Mouse (Mus musculus) adipose tissue, adult 10 weeks (tissue): ENCODE measurements around the gene Abcg5. TPM values are rescaled to one million over a fixed set of nuclear protein-coding genes. Genes with fewer than 3 reads are reported as not detected.

Experiments
- polyA plus RNA-seq: library from polyadenylated mRNA; stranded (reverse); fragments of 350-450 nt; fragmentation: Illumina TruSeq; extraction: RNeasy Lipid Tissue Mini Kit (QIAGEN cat#74804); gene quantifications from one replicate; pipeline ENCODE4 v1.2.3, GENCODE M21; 2014; ENCODE audit warnings: low read depth, low replicate concordance

Gene Abcg5
- polyA plus RNA-seq: 0.78 TPM

DNA sequence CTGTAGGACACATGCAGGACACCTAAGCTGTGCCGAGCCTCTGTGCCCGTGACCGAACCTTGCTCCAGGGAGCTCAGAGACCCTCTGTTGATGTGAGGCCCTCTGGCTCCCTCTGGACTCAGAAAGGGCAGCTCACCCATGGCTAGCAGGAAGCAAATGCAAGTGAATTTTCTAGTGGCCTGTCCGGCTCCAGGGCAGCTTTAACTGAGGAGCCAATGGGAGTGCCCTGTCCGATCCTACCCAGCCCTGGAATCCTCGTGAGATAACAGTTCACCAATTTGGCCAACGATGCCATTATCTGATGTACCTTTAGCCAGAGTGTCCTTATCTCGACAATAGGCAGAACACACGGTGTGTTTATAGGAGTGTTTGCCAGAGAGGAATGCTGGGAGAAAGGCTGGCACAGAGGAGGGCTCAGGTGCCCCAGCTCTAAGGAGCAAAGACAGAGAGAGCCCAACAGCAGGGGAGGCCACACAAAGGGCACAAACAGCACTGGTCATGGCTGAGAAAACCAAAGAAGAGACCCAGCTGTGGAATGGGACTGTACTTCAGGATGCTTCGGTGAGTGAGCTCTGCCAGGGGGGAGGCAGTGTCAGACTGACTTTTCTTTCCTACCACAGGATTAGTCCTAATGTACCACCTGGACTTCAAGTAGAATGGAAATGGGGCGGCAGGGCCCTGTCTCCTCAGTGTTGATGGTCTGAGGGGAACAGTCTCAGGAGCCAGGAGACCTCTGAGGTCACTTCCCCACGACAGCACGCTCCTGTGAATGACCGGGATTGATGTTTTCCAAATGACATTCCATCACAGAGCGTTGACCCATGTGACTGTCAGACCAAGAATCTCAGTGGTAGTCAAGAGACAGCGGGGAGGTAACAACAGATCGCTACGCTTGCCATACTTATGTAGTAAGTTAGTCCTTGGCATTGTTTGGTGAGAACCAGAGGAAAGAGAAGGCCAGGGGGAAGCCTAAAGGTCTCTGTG is at the start of gene Abcg5:
Gene Abcg5 (minus strand): TSS at position 278 of the 984 bp plus-strand sequence.

DNA sequence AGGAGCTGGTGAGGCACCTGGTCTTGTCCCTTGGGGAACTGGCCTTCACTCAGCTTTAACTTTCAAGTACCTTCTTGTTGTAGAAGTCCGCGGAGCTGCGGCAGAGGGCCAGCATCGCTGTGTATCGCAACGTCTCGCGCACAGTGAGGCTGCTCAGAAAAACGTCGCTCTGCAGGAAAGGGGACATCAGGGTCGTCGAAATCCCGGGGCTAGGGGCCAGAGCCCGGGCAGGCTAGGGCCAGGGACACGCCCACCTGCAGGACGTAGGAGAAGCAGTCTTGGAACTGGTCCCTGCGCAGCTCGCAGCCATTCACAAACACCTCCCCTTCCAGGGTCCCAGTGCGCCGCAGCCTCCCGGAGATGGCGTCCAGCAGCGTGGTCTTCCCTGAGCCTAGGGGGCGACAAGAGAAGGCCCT is 6.9 kb downstream of the Abcg5 start, which contains the start of gene Abcg8:
Gene Abcg8 (plus strand): TSS at position 352 of the 416 bp plus-strand sequence.

GRCm38 (mm10) chr17:84626276-84626856 is 56.4 kb downstream of the Abcg5 start, which contains the start of gene Dync2li1:
Dync2li1 (plus strand) TSS chr17:84626496.

Other genes starting within 250 kb of the Abcg5 start
- 12.2 TPM for gene Thada, start 216.8 kb downstream of the Abcg5 start, polyA plus RNA-seq
- 6.3 TPM for gene Plekhh2, start 171.1 kb downstream of the Abcg5 start, polyA plus RNA-seq
- gene Dync2li1, start 56.5 kb downstream of the Abcg5 start, polyA plus RNA-seq: 20.3 TPM
- 0.24 TPM for gene Abcg8, start 6.7 kb downstream of the Abcg5 start, polyA plus RNA-seq
- 17.4 TPM for gene Lrpprc, start 107.8 kb upstream of the Abcg5 start, polyA plus RNA-seq